Mouse (Mus musculus): ENCODE measurements around the gene Il1f6. TPM values are rescaled to one million over a fixed set of nuclear protein-coding genes. Genes with fewer than 3 reads are reported as not detected.

Il1f6 gene
- polyA plus RNA-seq (2012; rRNA removed): not detected in 2 replicates

DNA sequence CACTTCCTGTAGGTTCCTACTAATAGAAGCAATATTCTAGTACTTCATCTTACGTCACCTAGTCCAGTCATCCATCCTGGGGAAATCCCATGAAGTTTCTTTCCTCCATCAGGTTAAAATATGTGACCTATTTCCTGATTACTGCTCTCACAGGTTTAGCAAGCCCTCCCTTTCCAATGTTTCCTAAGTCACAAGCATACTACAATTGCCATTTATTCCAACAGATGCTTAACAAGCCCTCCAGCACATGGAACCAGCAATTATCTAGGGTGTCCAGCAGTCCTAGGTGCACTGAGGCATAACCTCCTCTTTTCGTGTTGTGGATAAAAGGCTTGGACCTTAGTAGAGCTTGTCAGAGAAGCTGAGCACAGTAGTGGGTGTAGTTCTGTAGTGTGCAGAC, at the start of gene Il1f6:
Il1f6 (plus strand) TSS at position 301 of the 400 bp plus-strand sequence.

DNA sequence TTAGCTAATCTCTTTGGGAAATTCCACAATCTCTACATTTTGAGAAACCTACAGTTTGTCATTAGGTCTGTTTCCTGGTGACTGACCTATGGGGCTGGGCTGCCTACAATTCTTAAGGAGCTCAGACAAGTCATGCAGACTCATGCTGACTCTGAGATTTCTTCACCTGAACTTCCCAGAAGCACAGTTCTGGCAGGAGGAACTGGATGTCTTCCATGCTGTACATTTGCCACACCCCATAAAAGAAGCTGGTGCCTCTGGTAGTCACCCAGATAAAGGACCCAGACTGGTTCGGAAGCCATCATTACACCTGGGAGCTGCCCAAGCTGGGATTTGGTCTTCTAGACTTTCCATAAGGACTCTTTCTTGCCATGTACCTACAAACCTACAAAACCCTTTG, 29.0 kb upstream of the Il1f6 start, which contains the start of gene Il1f9:
Il1f9 (plus strand) TSS at position 301 of the 400 bp plus-strand sequence.

Other genes starting within 250 kb of the Il1f6 start
- 2.5 and 2.6 TPM in 2 replicates for gene Hnmt, start 166.0 kb upstream of the Il1f6 start, polyA plus RNA-seq (2012; rRNA removed)
- not detected in 2 replicates for gene Tbpl2, start 118.8 kb upstream of the Il1f6 start, polyA plus RNA-seq (2012; rRNA removed)
- gene Il1f8, start 62.3 kb upstream of the Il1f6 start, polyA plus RNA-seq (2012; rRNA removed): not detected in 2 replicates
- gene Il1f9, start 28.9 kb upstream of the Il1f6 start, polyA plus RNA-seq (2012; rRNA removed): not detected in 2 replicates
- gene Il1f5, start 61.5 kb downstream of the Il1f6 start, polyA plus RNA-seq (2012; rRNA removed): 0.26 TPM in 1 of 2 replicates, not detected in the other
- not detected in 2 replicates for gene Il1f10, start 75.8 kb downstream of the Il1f6 start, polyA plus RNA-seq (2012; rRNA removed)
- 1.8 and 4.5 TPM in 2 replicates for gene Il1rn, start 121.4 kb downstream of the Il1f6 start, polyA plus RNA-seq (2012; rRNA removed)
- gene Psd4, start 152.2 kb downstream of the Il1f6 start, polyA plus RNA-seq (2012; rRNA removed): 0.81 and 0.86 TPM in 2 replicates